Mouse (Mus musculus): ENCODE data around the gene Gm21488. TPM values are rescaled to one million over a fixed set of nuclear protein-coding genes. Genes with fewer than 3 reads are reported as not detected.
"Not testable (repeated sequence)": the region's sequence is repeated elsewhere in the genome, so short reads cannot be mapped to it uniquely, and the experiment has no call there.

Gm21488 gene
- not detected in 2 replicates for total RNA-seq (2012; rRNA removed)

- DNase-seq (ENCODE audit: low read depth, low spot score); H3K9me3 ChIP-seq (ENCODE audit: control insufficient read depth, insufficient read depth, low read depth, low read length); in situ Hi-C loops (cut with MboI; ENCODE audit: low sequenced_read_pairs in 2 of 2, unreplicated experiment in 2 of 2); H3K9ac ChIP-seq (ENCODE audit: insufficient read depth, low read depth, low read length, poor library complexity, severe bottlenecking); H3K4me3 ChIP-seq (ENCODE audit: insufficient read depth in 1 of 2, low read depth in 1 of 2, low read length in 2 of 2, poor library complexity in 1 of 2, severe bottlenecking in 1 of 2); H3K27ac ChIP-seq (ENCODE audit: insufficient read depth, low read depth, low read length, poor library complexity, severe bottlenecking); H3K4me1 ChIP-seq (ENCODE audit: control insufficient read depth in 2 of 2, insufficient read depth in 2 of 2, low read length in 2 of 2, poor library complexity in 1 of 2); H3K36me3 ChIP-seq (ENCODE audit: control insufficient read depth, insufficient read depth, low read length, poor library complexity, severe bottlenecking): not testable (repeated sequence)
Measured at GRCm38 (mm10) chrY:27521820-27522219, at the start of gene Gm21488. Gene Gm21488, minus strand, starts transcription at chrY:27521920.
